Mouse (Mus musculus) heart, adult 8-10 months (tissue): Measurements from ENCODE around the gene Ispd. TPM values are rescaled to one million over a fixed set of nuclear protein-coding genes. Genes with fewer than 3 reads are reported as not detected.

Experiments
- DNase-seq: peaks from one replicate; pipeline ENCODE4 v3.0.0; 2022; ENCODE audit warnings: low spot score
- total RNA-seq, 4 experiments: library from RNA; stranded (reverse); gene quantifications; 2 replicates each; pipeline ENCODE4 v1.2.4; 2022

The Ispd gene
- total RNA-seq, 4 experiments from 2014 or later = 4.0 to 5.7 (median 4.9) TPM

DNA sequence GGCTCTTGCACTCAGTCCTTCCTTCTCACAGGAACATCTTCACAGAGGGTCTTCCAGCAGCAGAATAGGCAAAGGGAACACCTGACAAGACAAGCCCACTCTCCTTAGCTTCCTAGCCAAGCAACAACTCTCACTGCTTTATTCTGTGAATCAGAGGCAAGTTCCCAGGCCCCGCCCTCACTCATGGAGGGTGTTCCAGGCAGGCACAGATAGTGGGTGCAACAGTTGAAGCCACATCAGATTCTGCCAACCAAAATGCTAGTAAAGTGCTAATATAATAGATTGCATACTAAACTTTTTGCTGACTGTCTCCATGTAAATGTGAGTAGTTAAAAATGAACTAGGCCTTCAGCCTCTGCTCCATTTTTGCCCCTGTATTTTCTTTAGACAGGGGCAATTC is 173.4 kb downstream of the Ispd start:
- DNase-seq = no peak

DNA sequence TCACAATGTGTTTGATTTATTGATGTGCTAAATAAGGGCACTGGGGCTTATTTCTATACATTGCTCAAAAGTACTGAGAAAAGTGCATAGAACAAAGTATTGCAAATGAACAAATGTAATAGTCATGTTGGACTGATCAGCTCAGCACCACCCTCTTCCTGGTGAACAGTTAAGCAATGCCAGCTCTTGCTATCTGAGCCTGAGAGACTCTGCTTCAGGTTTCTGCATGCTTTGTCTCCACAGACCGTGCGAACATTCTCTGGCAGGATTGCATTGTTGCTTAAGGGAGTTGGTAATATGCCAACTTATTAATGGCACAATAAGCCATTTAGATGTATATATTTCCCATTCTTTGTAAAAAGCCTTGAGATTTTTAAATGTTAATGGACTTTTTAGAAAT is 182.9 kb downstream of the Ispd start:
- no peak for DNase-seq

DNA sequence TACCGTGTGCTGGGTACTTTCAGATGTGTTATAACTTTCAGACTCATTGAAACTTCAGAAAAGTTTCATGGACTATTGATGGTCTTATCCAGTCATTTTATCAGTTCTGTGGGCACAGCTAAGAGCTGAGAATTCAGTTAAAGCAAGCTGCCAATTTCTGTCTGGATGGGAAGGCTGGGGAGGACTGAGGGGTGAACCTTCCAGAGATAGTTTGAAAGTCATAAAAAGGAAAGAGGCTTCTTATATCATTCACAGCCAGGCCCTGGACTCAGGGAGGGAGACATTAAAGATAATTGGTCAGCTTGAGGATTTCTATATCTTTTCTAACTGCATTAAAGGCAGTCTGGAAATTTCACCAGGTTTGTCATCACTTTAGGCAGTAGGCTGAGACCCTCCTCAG is 185.7 kb downstream of the Ispd start:
- DNase-seq = no peak

DNA sequence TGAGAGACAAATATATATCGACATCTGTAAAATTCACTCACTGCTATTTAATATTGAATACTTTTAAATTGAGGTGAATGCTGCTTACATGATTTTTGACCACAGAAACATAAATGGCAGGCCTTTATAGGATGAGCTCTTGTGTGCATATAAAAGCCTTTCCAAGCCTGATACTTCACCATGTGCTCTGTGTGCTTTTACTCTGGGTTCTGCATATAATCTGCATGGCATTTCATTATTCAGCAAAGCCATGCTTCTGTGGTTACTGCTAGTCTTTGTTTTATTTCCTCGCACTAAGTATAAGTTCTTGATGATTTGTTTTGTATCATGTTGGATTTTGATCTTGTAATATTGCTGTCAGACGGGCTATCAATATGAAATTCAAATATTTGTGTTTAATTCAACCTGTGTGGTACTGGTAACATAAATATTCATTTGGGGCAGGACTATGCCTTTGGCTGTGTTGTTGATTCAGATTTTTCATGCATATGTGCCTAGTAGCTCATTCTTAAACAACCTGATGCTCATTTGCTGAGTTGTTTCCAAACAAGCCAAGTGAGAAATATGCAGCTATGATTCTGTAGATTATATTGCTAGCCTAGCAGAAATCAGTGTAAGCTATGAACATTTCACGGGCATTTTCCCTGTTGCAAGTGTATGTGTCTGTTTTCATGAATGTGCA is 189.3 kb downstream of the Ispd start:
- no peak for DNase-seq

DNA sequence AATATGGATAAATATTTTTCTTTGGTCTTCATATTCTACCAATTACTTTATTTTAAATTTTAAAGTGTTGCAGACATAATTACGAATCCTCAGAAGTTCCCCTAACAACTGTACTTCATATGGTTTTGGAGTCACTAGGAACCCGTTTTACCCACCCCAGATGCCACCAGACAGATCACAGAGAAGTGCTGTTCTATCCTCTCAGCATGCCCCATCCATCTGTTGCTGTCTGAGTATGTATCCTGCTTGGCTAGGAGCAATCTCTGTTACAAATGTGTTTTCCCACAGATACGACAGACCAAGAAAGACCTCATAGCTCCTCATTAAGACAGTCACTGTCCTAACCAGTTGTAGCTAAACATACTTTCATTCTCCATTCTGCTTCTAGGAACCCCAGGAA is 203.6 kb downstream of the Ispd start:
- no peak for DNase-seq

DNA sequence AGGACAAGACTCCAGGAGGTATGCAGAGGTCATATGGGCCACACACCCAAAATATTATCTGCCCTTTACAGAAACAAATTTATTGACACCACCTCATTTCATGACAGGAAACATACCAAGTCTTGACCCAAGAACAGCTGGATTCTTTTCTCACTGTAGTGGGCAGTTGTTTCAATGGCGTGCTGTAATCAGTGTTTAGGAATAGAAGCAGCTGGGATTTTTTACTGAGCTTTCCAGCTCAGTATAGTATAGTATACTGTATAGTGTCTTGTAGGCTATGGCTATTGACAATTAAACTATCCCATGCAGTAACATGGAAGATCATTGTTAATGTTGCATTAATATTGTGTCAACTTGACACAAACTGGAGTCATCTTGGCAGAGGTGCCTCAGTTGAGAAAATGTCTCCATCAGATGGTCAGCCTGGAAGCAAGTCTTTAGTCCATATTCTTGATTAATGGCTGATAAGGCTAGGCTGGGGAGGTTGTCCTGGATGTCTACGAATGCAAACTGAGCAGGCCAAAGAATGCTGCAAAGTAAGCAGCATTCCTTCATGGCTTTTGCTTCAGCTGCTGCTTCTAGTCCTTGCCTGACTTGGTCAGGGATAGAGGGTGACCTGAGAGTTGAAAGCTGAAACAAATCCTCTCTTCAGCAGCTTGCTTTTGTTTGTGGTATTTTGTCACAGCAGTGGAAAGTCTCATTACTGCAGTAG is 216.4 kb downstream of the Ispd start:
- no peak for DNase-seq

DNA sequence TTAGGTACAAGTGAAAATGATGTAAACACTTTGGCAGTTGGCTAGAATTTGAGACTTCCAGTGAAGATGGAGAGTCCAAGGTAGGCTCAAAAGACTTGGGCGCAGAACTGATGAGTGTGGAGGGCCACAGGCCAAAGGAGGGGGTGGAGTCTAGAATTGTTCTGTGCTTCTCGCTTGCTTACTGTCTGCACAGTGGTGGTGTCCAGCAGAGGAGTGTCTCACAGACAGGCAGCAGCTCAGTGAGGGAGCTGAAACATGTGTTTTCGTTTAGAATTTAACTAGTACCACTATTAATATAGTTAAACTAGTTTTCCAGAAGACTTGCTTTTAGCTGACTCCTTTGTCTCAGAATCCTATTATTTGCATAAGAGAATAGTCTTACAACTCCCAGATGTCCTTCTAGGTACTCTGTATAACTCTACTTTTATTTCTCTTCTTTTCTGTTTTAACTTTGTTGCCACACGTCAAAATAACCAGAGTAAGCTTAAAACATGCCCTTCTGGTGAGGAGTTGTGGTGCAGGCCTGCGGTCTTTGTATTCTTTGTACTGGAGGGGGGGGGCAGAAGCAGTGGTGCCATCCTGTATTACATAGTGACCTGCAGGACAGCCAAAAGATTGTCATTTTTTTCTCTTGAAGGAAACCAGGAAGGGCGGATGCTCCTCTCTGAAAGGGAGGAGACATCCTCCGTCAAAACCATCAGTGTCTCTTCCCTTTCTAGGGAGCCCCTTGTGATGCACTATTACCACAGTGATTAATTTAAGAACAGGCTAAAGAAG is 240.9 kb downstream of the Ispd start:
- DNase-seq = no peak

DNA sequence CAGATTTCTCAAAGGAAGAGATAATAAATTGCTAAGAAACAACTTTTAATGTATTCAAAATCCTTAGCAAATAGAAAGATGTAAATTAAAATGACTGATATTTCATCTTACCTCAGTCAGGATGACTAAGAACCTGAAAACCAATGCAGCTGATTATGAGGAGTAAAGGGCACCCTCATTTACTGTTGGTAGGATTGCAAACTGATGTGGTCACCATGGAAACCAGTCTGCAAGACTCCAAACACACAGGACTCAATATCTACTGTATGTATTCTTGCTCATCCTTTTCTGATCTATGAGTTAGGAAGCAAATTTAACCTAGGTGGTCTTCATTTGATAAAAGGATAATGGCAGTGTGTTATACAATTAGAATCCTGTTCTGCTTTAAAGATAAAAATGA is 246.0 kb downstream of the Ispd start:
- no peak for DNase-seq

DNA sequence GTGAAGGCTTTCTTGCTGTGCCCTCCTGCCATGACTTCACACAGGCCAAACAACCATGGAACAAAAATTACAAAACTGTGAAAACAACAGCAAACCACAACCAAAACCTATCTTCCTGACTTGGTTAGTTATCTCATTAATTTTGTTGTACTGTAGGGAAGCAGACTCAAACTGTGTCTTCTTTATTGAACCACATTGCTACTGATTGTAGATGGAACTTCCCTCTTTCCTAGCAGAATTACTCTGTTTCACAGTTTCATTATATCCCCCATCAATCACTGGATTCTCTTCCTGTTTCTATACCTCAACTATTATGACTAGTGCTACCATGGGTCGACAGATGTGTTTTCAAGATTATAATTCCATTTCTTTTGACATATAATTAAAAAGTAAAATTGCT is 251.2 kb downstream of the Ispd start:
- no peak for DNase-seq

DNA sequence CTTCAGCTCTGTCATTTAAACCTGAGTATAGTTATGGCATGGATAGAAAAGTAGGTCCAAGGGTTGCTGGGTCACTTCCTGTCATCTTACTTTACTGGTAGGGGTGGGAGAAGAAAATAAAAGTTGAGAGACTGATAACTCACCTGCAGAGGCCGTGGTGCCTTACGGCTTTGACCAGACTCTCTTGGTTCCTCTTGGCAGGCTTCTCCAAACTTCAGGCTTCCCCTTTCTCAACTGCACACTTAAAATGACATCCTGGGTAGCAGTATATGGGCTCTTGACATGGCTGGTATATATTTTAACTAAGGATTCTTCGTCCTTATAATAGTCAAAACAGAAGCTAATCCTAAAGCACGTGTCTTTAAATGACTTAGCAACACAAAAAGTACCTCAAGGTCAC is 266.3 kb downstream of the Ispd start:
- no peak for DNase-seq

DNA sequence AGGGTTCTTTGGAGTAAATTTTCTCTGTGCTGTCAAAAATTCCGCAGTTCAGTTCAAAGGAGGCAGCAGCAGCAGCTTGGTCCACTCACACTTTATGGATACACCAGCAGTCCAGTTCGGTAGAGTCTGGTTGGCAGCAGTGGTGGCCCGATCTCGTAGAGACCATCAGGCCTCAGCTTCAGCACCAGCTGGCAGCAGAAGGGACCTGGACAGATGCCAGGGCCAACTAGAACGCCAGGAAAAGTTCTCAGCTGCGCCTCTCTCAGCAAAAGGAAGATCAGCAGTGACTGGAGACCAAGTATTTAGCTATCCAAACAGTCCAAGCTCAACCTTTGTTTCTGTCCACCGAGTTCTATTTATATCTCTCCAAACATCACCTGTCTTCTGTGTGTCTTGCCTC is 281.2 kb downstream of the Ispd start:
- DNase-seq = no peak

DNA sequence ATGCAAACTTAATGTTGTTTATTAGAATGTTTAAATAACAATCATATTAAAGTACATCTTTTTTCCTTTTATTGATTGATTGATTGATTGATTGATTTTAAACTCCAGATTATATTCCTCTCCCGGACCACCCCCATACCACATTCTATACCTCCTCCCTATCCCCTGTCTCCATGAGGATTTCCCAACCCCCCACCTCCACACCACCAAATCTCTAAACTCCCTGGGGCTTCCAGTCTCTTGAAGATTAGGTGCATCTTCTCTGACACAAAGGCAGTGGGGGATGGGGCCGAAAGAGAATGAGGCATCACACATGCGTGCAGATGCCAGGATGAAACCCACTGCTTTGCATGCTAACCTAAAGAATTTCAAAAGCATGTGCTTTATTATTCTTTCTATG is 283.5 kb downstream of the Ispd start:
- DNase-seq = no peak

DNA sequence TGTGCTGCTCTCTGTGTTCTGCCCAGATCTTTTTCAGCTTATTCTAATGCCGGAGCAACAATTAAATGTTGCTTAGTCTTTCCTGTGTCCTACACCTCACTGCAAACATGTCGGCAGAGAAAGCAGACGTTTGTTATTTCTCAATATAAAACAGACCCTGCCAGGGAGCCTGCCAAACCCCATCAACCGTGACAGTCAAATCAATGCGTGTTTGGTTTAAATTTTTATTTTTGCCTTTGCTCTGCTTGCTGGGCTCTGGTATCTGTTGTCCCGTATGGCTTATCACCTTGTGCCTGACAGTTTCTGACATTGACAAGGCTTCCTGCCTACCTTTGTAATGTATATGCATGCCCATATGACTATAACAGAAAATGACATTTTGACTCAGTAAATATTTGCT is 285.5 kb downstream of the Ispd start:
- DNase-seq = no peak

DNA sequence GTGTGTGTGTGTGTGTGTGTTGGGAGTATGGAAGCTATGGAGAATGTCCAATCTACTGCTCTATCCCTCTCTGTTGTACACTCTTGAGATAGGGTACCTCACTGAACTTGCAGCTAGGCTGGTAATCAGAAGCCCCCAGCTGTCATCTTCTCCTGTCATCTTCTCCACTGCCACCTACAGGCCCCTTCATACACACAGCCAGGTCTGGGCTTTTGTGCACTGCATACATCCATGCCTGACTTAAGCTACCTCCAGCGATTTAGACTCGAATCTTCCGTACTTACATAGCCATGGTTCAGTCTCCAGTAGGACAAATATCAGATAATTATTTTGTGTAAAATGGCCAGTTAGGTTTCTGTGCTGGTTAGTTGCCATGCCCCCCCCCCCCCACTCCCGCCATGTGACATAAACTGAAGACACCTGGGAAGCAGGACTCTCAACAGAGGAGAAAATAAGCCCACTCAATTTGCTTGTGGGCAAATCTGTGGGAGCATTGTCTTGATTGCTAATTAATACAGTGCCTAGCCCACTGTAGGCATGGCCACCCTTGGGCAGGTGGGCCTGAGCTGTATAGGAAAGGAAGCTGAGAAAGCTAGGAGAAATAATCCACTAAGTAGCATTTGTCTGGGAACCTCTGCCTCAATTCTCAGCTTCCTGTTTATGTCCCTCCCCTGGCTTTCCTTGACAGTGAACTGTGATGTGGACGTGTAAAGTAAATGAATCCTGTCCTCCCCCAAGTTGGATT is 289.1 kb downstream of the Ispd start:
- DNase-seq = no peak

DNA sequence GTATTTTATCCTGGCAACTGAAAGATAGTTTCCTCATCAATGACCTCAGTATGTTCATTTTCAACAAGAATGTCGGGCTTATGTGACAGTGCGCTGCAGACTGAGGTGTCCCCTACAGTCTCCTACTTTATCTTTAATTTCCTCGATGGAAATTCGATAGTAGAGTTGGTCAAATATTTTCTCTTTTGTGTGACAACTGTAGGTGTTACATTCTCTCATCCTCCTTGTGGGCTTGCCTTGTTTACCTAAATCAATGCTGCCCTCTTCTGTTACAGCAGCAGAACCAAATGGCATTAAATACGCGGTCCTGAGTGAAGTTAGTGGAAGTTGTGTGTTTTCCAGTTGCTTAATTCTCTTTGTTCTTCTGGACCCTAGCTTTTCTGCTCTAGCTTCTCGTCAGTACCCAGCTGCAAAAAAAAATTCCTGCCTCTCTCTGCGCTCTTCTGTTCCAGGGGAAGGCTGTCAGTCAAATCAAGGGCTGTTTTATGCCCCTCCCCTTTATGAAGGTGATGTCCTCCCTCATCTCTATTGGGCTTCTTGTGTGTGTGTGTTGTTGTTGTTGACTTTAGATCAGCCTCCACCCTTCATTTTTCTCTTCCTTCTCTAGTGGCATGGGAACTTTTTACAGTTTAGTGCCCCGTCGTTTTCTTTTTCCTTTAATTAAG is 289.8 kb downstream of the Ispd start:
- peak; percentile 14 for DNase-seq

DNA sequence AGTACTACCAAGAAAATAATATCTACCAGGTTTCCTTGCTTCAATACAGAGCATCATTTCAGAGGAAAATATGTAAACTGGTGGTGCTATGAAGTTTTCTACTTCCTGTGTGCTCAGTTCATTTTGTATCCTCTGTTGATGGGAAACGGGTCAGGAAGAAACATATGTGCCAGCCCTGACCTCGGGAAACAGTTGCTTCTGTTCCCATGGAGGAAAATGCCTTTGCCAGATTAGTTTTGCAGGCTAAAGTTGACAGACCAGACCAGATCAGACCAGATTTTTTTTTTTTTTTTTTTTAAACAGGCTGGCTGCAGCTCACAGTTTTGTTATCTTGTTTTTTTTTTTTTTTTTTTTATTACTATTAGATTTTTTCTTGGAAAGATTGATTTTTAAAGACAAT is 293.2 kb downstream of the Ispd start:
- DNase-seq = no peak

DNA sequence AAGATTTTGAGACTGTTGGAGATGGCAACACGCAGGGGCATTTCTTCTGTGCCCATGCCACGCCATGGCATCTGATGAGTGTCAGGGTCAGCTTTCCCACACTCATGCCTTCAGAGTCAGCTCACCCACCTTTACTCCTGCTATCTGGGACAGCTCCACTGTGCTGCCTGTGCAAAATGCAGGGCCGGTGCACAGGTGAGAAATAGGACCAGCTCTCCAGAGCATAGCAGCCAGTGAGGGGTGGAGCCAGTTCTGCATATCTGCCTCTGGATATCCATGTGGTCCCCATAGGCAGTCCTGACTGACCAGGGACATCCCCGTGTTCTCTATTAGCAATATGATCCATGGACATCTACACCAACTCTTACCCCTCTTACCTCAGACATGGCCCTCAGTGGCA is 297.0 kb downstream of the Ispd start:
- DNase-seq = no peak

DNA sequence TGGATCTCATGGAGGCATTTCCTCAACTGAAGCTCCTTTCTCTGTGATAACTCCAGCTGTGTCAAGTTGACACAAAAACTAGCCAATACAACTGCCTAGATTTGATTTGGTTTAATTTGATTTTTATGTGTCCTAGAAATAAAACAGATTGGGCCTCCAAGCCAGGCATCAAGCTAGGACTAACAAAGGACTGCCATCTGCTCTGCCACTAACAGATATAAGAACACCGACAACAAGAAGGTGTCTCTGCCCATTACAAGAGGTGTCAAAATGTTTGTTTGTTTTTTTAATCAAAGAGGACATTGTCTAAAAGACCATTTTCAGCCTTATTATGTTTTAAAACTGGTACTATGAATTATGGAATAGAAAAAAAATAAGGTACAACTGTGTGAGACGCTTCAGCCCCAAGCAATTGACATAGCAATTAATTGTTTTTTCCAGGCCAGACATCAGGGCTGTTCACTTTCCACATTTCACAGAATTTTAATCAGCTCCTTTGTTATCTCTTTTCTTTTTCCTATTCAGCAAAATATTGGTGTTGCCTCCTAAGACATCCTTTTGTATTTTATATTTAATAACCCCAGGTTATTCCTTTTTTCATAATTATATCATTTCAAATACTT is 299.7 kb downstream of the Ispd start:
- DNase-seq = no peak

DNA sequence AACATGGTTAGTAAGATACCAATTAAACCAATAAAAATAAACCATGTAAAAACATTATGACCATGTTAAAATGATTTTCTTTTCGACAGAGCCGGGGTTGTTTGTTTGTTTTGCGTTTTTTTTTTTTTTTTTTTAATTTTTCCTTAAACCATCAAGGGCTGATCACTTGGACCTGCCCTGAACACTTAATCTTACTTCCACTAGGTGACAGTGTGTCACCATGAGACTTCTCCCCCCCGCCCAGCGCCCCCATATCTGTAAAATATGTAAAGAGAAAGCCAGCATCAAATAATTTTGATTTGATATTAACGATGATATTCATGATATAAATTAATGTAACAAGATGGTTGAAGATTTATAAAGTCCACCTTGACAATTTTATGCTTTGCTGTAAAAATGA is 300.5 kb downstream of the Ispd start:
- DNase-seq = no peak

DNA sequence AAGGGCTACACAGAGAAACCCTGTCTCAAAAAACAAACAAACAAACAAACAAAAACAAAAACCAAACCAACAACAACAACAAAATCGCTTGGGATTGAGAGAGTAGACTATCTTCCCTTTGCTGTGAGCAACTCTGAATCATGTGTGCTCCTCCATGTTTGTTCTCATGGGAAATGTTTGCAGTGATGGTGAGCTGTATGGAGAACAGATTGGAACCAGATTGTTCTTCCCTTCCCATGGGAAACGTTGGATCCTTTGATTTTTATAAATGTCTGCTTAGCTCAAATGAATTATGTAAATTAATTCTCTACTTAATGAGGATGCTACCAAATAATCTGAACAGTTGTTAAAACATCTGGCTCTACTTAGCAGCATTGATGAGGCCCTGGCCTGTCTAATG is 312.8 kb downstream of the Ispd start:
- DNase-seq = no peak

DNA sequence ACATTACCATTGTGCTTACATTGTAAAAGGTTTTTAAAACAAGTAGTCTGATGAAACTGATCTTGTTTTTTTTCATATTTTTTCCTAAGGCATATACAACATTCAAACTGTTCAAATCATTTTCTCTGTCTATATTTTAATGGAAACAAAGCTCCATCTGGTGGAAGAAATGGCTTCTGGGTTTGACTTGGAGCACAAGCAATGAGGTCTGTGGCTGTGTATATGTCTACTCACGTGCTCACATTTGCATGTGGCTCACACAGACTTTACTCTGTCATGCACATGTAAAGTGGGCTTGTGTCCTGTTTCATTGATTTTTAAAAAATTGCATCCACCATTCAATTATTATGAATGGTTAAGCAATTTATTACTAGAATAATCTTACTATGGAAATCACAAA is 323.1 kb downstream of the Ispd start:
- no peak for DNase-seq
